Mouse (Mus musculus) ES-Bruce4 (cell line): ENCODE data around the gene Otof.

ENCODE experiments used
- CTCF ChIP-seq: IDR thresholded peaks from one replicate; pipeline ENCODE4 v1.8.1; 2011; ENCODE audit warnings: low read depth, low read length
- POLR2A ChIP-seq: IDR thresholded peaks from one replicate; pipeline ENCODE4 v1.8.1; 2011; ENCODE audit warnings: low read length; ENCODE audit not compliant: insufficient read depth

- TF ChIP-seq CTCF (no peak), POLR2A (no peak)
Observed at GRCm38 (mm10) chr5:30355114-30355513, 106.6 kb downstream of the Otof start.
